Mouse (Mus musculus): ENCODE measurements at regions not wholly inside any gene's neighbourhood (a gene's known extent, or its start where the extent isn't known, plus 50 kb on each side); places are given as distances from the start of the nearest gene placed in this dataset.

DNA sequence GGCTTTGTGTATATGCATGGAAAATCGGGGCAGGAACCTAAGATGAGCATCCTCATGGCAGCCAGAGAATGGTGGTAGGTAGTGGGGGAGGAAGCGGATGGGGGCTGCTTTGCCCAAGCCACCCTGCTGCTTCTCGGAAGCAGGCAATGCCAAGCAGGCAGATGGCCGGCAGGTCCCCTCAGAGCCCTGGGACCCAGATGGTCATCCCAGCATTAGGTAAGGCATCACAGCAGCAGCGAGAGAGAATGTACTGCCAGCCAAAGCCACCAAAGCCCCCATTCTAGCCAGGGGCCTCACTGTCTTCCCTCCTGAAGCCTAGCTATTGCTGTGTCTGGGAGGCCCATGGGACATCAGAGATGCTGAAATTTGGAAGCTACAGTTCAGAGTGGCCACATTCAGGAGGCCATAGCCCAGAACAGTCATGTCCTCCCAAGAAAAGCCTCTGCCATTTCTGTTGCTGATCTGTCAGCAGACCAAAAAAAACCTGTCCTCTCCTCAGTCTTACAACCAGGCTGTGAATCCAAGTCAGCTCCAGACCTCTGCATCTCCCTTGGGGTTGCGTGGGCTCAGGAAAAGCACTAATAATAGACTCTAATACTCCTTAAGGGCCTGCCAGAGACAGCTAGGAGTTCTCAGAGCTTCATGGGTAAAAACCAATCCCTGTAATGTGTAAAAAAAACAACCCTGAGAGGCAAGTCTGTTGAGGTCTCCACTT, 88.5 kb upstream of the Zmiz1 start:
- DNase-seq (ENCODE audit: low spot score in 2 of 2), result no peak

DNA sequence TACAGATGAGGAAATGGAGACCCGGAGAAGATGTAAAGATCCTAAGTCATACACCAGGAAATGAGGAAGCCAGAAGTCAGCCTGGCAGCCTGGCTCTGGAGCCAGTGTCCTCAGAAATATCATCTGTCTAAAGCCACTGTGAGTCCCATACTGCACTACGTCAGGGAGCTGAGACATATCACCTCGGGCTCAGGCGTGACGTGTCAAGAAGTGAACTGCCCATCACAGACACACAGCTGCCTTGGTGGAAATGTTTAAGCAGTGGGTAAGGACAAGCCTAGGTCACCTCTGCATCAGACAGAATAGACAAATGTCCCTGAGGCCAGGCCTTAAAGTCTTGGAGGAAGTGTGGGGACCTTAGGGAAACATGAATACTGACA, 88.0 kb upstream of the Zmiz1 start:
- no peak for DNase-seq (ENCODE audit: low spot score in 2 of 2)

DNA sequence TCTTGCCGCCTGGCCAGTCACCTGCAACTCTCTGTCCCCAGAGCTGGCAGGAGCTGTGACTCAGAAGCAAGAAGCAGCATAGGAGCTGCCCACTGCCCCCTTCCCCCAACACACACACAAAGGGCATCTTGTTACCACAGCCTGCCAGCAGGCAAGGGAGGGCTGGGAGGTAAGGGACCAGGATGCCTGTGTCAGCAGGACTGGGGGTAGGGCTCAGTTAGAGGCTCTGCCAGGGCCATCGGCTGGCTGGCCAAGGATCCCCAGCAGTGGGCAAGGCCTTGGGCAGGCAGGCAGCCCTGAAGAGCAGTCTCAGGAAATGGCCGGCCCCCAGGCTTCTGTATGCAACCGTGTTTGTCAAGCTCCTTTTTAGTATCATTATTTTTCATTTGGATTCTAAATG, 87.3 kb upstream of the Zmiz1 start:
- peak in 1 of 2 experiments; percentile 40 for DNase-seq (ENCODE audit: low spot score in 2 of 2)

DNA sequence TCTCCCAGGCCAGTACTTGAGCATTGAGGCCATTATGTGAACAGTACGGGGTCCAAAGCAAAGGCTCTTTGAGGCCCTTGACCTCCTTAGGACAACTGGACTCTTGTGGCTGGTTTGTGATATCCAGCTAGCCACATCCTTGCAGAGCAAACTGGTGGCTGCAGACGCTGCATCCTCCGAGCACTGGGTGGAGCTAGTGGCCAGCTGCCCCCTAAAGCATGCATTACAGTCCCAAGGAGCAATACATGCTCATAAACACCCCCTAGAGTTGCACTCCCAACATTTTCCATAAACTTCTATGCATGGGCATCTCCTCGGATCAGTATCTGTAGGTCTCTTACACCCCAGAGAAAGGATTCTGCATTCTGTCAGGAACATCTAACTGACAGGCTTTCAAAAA, 86.4 kb upstream of the Zmiz1 start:
- DNase-seq (ENCODE audit: low spot score in 2 of 2), result no peak

DNA sequence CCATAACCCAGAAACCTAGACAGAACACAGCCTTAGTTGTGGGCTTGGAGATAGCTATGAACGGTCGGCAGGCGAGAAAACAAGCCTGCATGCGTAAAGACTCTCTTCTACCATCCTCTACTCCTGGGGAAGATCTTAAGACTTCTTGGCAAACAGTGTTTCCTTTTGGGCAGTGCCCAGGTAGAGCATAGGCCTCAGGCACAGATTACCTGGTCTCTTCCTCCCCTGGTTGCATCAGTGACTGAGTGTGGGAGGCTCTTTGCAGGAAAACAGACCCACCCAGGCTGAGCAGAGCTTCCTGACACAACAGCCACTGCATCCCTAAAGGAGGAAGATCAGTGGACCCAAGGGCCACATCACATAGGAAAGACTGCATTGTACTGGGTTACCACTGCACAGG, 85.8 kb upstream of the Zmiz1 start:
- DNase-seq (ENCODE audit: low spot score in 2 of 2), result no peak

DNA sequence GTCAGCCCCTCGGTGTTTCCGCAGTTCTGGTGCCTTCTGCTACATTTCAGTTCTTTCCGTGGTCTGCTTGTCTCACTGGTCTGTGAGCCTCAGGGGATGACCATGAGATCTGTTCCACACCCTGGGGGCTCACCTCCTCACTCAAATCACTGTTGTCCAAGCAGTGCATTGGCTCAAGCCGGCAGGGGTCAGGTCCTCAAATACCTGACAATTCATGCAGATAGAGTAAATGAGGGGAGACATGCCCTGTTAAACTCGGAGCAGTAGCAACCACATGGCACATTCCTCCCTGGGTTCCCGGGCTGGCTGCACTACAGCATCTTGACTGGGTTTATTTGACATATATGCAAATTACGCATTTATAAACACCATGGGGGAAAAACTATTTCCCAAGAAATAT, 84.0 kb upstream of the Zmiz1 start:
- DNase-seq (ENCODE audit: low spot score in 2 of 2), result no peak

DNA sequence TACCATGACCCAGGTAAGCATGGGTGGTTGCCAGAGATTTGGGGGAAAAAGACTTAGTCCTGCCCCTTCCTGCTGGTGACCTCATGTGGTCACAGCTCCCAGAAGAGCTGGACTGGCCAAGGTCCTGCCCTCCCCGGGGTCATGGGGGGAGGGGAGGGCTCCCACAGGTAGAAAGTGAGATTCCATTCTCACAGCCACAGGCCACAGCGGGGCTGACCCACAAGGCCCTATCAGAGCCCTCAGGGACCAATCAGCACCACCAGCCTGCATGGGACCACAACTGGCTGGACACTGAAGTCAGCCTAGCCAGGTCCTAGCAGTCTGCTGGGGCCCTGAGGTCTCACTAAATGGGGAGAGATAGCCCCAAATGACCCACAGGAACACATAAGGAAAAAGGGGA, 81.9 kb upstream of the Zmiz1 start:
- no peak for DNase-seq (ENCODE audit: low spot score in 2 of 2)

DNA sequence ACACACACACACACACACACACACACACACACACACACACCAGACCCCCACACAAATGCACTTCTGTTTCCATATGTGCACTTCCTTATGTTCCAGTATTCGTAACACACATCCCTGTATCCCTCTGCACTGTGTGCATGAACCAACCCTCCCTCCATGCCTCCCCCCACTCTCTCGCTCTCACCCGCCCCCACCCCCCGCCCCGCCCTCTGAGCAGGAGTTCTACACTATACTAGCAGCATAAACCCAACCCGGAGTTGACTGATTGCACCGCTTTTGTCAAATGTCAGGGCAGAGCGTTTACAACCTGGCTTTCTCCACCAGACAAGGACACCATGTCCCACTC, 81.5 kb upstream of the Zmiz1 start:
- DNase-seq (ENCODE audit: low spot score in 2 of 2), result no peak

DNA sequence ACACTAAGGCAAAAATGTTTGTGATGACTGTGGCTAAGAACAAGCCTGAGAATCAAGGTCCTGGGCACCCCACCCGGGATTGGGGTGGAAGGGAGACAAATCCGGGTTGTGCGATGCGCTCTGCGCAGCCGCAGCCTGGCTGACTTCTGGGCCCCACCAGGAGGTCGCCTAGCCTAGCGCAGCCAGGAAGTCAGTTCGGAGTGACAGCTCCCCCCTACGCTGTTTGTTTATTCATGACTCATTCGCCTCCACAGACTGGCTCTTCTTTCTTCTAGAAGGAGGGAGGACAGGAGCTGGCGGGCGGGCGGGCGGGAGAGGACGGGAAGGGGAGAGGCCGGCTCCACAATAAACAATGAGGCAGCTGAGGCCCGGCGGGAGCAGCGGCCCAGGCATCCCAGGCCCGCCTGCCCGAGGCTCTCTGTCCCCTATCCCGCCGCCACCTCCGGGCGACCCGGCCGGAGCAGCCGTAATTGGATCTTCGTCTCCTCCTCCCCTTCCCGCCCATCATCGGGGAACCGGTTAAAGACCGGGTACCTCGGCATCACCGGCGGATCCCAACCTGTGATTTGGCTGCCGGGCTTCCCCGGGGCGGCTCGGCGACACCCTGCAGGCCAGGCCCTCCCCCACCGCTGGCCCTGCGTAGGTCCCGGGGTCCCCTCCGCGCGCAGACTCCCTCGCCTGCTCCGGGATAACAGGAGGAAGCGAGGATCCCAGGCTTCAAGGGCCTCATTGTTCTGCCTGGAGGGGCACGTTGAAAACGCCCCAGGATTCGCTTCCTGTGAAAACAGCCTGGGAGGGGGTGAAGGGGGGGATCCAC, 80.9 kb upstream of the Zmiz1 start:
- DNase-seq (ENCODE audit: low spot score in 2 of 2), result peak; percentile 78 to 85

DNA sequence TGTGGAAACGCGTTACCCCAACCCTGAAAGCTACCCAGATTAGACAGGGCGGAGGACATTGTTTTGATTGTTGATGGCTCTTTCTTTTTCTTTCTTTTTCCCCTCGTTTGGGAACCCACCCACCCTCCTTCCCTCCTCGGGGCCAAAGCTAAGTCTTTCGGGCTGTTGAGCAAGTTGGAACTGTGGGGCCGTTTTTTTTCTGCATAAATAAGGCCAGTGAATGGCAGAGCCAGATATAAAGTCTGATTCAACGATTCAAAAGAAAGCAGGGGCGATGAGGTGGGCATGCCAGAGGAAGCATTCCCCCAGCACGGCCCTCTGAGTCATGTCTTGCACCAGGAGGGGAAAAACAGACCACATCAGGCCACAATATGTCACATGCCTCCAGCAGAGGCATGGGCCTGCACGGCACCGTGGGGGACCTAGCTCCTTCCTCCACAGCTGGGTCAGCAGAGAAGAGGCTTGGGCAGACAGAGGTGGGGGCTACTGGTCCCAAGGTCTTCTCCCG, 80.2 kb upstream of the Zmiz1 start:
- peak; percentile 59 to 63 for DNase-seq (ENCODE audit: low spot score in 2 of 2)

DNA sequence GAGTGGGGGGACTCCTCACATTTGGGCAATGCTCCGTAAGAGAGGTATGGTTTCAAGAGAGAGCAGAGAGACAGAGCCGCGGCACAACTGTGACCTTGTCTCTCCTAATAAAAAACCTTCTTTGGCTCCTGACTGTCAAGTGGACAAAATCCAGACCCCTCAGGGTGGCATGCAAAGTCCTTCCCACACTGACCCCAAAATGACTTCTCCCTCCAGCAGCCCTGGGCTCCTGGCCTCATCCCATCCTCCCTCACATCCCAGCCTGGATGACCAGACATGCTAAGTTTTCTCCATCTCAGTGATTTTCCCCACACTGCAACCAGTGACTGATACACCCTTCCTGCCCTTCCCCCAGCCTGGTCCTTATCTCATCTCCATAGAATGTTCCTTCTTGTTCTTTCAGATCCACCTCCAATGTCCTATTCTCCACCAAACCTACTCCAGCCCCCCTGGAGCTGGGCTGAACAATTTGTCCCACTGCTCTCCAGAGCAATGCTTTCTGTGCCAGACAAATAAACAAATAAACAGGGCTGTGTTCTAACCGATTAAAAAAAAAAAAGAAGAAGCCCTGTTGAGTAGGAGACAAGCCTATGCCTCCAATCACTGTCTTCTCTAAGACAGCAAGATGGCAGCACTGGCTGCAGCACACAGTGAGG, 75.7 kb upstream of the Zmiz1 start:
- DNase-seq (ENCODE audit: low spot score in 2 of 2), result no peak

DNA sequence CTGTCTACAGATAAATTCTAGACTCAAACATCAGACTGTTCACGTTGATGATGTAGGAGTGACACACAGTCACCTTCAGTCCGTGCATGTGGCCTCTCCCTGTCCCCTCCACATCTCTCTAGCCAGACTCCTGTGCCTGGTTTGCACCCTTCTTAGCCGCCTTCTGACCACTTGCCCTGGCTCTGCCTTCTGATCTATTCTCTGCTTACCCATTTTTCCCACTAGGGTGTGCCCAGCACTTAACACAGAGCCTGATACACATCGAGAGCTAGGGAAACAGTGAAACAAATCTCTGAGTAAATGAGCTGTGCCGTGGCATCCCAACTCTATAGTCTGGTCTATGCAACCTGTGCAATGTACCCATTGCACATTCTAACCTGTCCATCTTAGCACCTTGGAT, 73.3 kb upstream of the Zmiz1 start:
- no peak for DNase-seq (ENCODE audit: low spot score in 2 of 2)

DNA sequence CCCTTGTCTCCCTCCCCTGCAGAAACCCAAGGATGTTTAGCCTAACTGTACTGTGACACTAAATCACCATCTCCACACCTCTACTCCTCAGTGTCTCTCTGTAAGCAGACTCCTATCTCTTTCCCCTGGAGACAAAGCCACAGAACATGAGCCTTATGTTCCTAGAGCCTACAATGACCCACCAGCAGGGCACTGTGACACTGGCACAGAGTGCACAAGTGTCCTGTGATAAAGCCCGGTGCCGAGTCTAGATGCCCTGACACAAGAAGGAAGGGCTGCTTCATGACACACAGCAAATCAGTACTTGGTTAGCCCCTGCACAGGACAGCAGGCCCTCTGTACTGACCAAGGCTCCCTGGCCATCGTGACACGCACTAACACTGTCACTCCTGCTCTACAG, 71.2 kb upstream of the Zmiz1 start:
- no peak for DNase-seq (ENCODE audit: low spot score in 2 of 2)

DNA sequence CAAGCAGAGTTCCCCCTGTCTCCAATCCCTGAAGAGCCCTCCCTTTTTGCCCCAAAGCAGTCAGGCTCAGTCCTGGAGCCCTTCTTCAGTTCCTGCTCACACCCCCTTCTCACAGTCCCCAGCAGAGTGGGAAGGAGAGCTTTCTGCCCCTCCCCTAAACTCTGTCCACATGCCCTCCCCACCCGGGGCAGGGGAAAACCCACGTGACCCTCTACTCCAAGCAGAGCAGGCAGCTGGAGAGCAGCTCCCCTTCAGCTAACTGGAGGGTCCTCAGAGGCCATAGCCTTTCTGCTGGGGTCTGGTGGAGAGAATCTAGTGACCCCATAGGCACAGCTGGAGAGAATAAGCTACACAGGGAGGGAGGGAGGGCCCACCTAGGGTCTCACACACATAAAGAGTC, 69.7 kb upstream of the Zmiz1 start:
- no peak for DNase-seq (ENCODE audit: low spot score in 2 of 2)

DNA sequence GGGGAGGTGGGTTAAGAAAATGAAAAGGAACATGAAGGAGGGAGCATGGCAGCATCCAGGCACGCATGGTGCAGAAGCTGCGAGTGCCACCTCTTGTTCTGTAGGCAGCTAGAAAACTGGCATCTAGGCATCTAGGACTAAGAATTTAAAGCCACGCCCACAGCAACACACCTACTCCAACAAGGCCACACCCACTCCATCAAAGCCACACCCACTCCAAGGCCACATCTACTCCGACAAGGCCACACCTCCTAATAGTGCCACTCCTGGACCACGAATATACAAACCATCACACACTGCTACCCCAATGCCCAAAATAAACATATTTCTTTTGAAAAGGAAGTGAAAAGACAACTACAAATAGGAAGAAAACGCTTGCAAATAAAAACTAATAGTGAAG, 66.6 kb upstream of the Zmiz1 start:
- DNase-seq (ENCODE audit: low spot score in 2 of 2), result no peak

DNA sequence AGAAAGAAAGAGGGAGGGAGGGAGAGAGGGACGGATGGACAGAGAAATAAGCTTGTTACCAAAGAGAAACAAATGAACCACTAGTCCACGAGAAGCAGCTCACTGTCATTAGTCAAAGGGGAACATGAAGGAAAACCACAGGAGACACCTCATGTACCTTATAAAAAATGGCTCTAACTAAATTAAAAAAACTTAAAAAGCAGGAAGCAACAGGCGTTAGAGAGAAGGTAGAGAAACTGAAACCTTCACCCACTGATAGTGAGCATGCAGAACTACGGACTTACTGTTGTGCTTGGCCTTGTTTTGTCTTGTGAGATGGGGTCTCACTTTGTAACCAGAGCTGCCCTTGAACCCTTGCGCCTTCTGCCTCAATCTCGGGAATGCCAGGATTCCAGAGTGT, 66.0 kb upstream of the Zmiz1 start:
- no peak for DNase-seq (ENCODE audit: low spot score in 2 of 2)

DNA sequence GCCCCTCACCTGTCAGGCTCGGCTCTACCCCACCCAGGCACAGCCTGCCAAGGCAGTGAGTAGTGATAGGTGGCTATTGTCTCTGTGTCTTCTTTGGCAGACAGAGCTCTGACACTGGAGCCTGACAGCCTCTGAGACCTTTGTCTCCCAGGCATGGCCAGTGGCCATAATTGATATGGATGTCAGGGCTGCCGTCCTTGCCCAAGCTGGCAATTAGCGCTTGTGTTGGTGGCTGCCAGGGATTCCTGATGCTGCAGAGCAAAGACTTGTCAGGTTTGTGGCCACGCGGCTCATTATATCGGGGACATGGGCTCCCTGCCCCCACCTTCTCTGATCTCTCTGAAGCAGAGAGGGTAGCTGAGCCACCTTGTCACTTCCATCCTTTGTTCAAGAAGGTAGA, 64.1 kb upstream of the Zmiz1 start:
- DNase-seq (ENCODE audit: low spot score in 2 of 2), result no peak

DNA sequence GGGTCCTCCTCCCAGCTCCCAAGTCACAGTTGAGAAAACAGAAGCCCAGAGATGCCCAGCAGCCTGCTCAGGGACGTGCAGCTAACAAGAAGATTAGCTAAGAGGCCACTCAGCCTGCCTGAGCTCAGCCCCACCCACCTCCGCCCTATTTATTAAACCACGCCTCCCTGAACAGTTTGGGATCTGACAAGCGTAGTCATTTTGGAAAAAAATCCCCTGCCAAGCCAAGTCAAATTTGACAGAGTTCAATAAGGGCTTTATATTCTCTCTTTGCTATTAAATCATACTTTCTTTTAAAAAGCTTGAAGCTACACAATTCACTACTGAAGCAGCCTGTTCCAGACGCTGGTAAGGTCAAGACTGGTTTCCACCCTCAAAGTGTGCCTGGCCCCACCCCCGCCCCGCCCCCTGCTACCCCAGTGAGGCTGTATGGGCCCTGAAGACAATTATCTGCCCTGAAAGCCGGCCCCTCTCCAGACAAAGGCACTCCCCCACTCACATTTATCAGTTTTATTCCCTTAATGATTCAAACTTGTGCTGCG, 61.9 kb upstream of the Zmiz1 start:
- no peak for DNase-seq (ENCODE audit: low spot score in 2 of 2)

DNA sequence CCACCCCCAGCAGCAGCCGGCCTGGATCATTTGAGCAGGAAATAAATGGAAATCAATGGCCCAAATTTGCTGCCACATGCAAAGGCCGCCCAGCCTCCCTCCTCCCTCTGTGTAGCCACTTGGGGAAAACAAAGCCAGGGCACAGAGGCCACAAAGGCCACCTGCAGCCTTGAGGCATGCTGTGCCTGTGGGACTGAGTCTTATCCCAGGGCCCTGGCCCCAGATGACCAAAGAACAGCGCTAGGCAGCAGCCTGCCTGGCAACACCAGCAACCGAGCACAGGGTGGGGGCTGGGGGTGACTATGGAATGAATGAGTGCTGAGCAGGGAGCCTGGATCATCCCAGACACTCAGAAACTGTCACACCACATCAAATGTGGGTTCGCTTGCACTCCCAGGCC, 61.2 kb upstream of the Zmiz1 start:
- no peak for DNase-seq (ENCODE audit: low spot score in 2 of 2)

DNA sequence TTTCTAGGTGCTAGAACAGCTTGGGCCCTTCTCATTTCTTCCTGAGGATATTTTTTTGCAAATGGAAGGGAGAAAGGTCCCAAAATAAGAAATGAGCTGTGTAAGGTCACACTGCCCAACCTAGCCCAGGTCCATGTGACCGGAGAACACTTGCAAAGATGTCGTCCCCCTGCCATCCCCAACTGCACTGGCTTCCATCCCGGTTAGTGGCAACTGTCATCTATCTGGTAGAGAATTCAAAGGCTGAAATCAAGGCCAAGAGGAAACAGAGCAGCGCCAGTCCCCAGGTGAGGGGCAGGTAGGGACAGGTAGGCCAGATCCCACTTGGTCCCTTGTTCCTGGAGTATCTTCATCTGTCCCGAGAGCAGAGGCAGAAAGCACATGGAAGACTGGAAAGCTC, 60.2 kb upstream of the Zmiz1 start:
- no peak for DNase-seq (ENCODE audit: low spot score in 2 of 2)

DNA sequence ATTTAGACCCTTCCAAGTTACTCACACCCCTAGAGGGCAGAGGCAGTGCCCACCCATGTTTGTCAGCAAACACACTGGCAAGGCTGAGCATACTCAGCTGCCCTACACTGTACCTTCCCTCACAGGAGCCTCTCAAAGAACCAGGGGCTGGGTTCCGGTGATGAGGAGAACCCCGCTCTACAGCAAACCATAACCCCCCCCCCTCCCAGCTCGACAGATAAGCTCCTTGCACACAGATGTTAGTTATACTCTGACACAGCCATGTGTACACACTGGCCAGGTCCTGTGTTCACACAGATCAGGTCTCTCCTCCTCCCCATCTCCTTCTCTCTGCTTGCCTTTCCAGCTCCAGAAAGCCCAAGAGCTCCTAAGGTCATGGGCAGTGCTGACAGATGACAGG, 59.7 kb upstream of the Zmiz1 start:
- no peak for DNase-seq (ENCODE audit: low spot score in 2 of 2)

DNA sequence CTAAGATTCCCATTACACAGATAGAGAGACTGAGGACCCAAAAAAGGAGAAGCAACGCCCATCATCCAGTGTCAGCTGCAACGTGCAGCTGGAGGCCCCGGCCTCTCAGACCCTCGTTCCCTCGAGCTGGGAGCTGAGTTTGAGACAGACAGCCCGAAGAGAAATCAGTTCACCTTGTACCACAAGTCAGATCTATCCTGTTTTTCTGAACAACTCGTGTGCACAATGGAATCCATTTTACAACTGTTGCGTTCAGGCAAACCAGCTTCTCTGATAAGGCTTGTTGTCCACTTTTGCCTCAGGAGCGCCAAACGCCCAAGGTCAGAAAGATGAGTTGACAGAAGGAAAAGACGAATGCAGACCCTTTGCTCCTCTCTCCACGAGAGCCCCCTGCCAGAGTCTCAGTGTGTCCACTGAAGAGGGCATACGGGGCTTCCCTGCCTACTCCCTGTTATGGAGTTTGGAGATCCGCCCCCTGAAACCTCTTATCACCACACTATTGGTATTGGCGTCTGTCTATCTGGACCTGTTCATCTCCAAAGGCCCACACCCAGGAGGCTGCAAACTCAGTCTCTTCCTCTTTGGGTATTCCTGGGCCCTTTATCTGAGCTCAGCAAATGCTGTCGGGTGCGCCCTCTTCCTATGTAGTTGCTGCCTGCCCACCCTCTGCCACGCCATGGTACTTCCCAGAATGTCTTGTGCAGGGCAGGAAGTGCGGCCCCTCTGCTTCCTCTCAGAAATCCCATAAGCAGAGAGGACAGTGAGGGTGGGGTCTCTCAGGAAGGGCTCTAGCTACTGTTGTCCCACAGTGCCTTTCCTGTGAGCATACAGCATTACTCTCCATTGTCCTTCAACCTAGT, 57.7 kb upstream of the Zmiz1 start:
- no peak for DNase-seq (ENCODE audit: low spot score in 2 of 2)
